9 mouse cellular contexts compared by ENCODE assay signal in genomic region chr5:44538000-44538395, GRCm38 (mm10).
DNase-seq lines count a peak whose midpoint lies in the region; ATAC-seq and TF ChIP-seq lines count a peak whose summit lies in the region.
"Had no signal": no experiment of that assay in that cellular context is flagged by ENCODE, and none has a peak within 500 bp of the region (broad histone marks: within the 10 kb centered on the region; RNA-seq: fewer than 3 reads in every experiment).

No protein-coding gene starts in this region.

- no peak overlapping the region for H3K4me2 ChIP-seq in liver, embryonic 12.5 days
- H3K4me2 ChIP-seq in forebrain, postnatal 0 days (ENCODE audit: low read depth) = peak overlapping the region; percentile 19; the same call in 1 of the 2 replicates
- H3K4me2 ChIP-seq: limb, embryonic 12.5 days had no signal

- peak; percentile 7 for DNase-seq in liver, adult 2 months (ENCODE audit: extremely low read depth, low read depth, low spot score)
- DNase-seq in forebrain, postnatal 0 days = peak; percentile 97
- peak; percentile 92 for DNase-seq in layer of hippocampus, adult 9-10 months (ENCODE audit: low spot score)
- peak; percentile 26 for DNase-seq in neural tube, embryonic 10.5 days (ENCODE audit: extremely low spot score, low spot score)
- DNase-seq in adipocyte (ENCODE audit: low spot score) = no peak
- no peak for DNase-seq in c-Kit-positive CD71-positive TER-119-positive erythroid progenitor cells, embryonic 14.5 days (ENCODE audit: low spot score)

- WGBS in liver, adult 2 months = 46% methylated on average over 5 of the region's 5 CpGs
- WGBS in liver, embryonic 12.5 days (ENCODE audit: insufficient replicate concordance) = 58% methylated on average over 5 of the region's 5 CpGs
- WGBS in forebrain, postnatal 0 days = 4% methylated on average over 5 of the region's 5 CpGs

- H3K36me3 ChIP-seq in liver, adult 2 months (ENCODE audit: control insufficient read depth, insufficient read depth, low read length) = no peaks in the 10 kb centered on the region
- H3K36me3 ChIP-seq in liver, embryonic 12.5 days = no peaks in the 10 kb centered on the region
- H3K36me3 ChIP-seq in forebrain, postnatal 0 days (ENCODE audit: insufficient read depth) = no peaks in the 10 kb centered on the region
- H3K36me3 ChIP-seq: limb, embryonic 12.5 days had no signal

- no peaks in the 10 kb centered on the region for H3K79me2 ChIP-seq in liver, adult 2 months (ENCODE audit: control insufficient read depth, insufficient read depth, low read length)

- TF ChIP-seq POLR2A in liver, adult 2 months (IDR thresholded peaks at IDR 0.05; ENCODE audit: extremely low read depth, insufficient read depth, low read length) = no peak

- no peak for ATAC-seq in liver, embryonic 12.5 days
- ATAC-seq in forebrain, postnatal 0 days = peak; percentile 96
- no peak for ATAC-seq in erythroid progenitor cell, adult 5-6 weeks (replicated peaks; ENCODE audit: low FRiP score, poor library complexity, severe bottlenecking)

- no peak overlapping the region for H3K4me3 ChIP-seq in liver, adult 2 months (ENCODE audit: insufficient read depth, low read depth, low read length)
- H3K4me3 ChIP-seq in liver, embryonic 12.5 days = no peak overlapping the region
- no peak overlapping the region for H3K4me3 ChIP-seq in forebrain, postnatal 0 days (ENCODE audit: low read depth, low read length)
- H3K4me3 ChIP-seq: limb, embryonic 12.5 days had no signal

- no peaks in the 10 kb centered on the region for H3K9me3 ChIP-seq in liver, embryonic 12.5 days (replicated peaks)
- no peaks in the 10 kb centered on the region for H3K9me3 ChIP-seq in forebrain, postnatal 0 days (ENCODE audit: low read length)
- H3K9me3 ChIP-seq: limb, embryonic 12.5 days had no signal

- H3K9ac ChIP-seq in liver, adult 2 months (ENCODE audit: low read depth, low read length) = no peak overlapping the region
- H3K9ac ChIP-seq in liver, embryonic 12.5 days = no peak overlapping the region
- no peak overlapping the region for H3K9ac ChIP-seq in forebrain, postnatal 0 days
- H3K9ac ChIP-seq: limb, embryonic 12.5 days had no signal

- no peak for TF ChIP-seq CTCF in liver, adult 2 months (IDR thresholded peaks at IDR 0.05; ENCODE audit: low read depth, low read length)
- TF ChIP-seq CTCF in forebrain, postnatal 0 days (IDR thresholded peaks at IDR 0.05; ENCODE audit: low read depth) = no peak

- H3K4me1 ChIP-seq in liver, adult 2 months (ENCODE audit: control insufficient read depth, insufficient read depth, low read length) = no peaks in the 10 kb centered on the region
- H3K4me1 ChIP-seq in liver, embryonic 12.5 days = no peaks in the 10 kb centered on the region
- peaks cover 21% of the 10 kb centered on the region for H3K4me1 ChIP-seq in forebrain, postnatal 0 days (ENCODE audit: insufficient read depth)

- H3K27ac ChIP-seq in liver, adult 2 months (replicated peaks; ENCODE audit: insufficient read depth, low read depth, low read length) = no peak overlapping the region
- H3K27ac ChIP-seq in liver, embryonic 12.5 days = no peak overlapping the region
- H3K27ac ChIP-seq in forebrain, postnatal 0 days (ENCODE audit: low read depth, low read length) = peak overlapping the region; percentile 69; the same call in 1 of the 2 replicates
- H3K27ac ChIP-seq: limb, embryonic 12.5 days had no signal

- H3K27me3 ChIP-seq in liver, adult 2 months (ENCODE audit: control insufficient read depth, insufficient read depth, low read length) = no peaks in the 10 kb centered on the region
- H3K27me3 ChIP-seq in liver, embryonic 12.5 days (replicated peaks) = no peaks in the 10 kb centered on the region
- no peaks in the 10 kb centered on the region for H3K27me3 ChIP-seq in forebrain, postnatal 0 days (ENCODE audit: insufficient read depth, low read length)
- H3K27me3 ChIP-seq: limb, embryonic 12.5 days had no signal

Comparison
In these comparisons a context has a peak if more than half of its experiments do, and no peak if none do; other contexts are left out.
1. DNase-seq: peak in liver, adult 2 months (single experiment), forebrain, postnatal 0 days (single experiment), layer of hippocampus, adult 9-10 months (single experiment) and neural tube, embryonic 10.5 days (single experiment); none in adipocyte (single experiment) and c-Kit-positive CD71-positive TER-119-positive erythroid progenitor cells, embryonic 14.5 days (single experiment).